Mouse (Mus musculus) embryo, embryonic 11 days (tissue): ENCODE data around the gene Smyd3.

ENCODE experiments used
- DNase-seq: peaks from one replicate; pipeline ENCODE4 v3.0.0-alpha.2; 2015

The Smyd3 gene

GRCm38 (mm10) chr1:179003406-179004132, 514.3 kb downstream of the Smyd3 start:
- DNase-seq: no peak

GRCm38 (mm10) chr1:178999876-179000528, 517.8 kb downstream of the Smyd3 start:
- DNase-seq: no peak

- DNase-seq: peak; percentile 52
These were observed 520.0 kb downstream of the Smyd3 start for GRCm38 (mm10) chr1:178997870-178998269.

- no peak for DNase-seq
These were observed 523.6 kb downstream of the Smyd3 start for GRCm38 (mm10) chr1:178994263-178994662.

- DNase-seq: no peak
These were observed 525.3 kb downstream of the Smyd3 start for GRCm38 (mm10) chr1:178992503-178992902.

GRCm38 (mm10) chr1:178991470-178991869, 526.4 kb downstream of the Smyd3 start:
- DNase-seq: no peak

GRCm38 (mm10) chr1:178991045-178991444, 526.8 kb downstream of the Smyd3 start:
- DNase-seq: no peak

- no peak for DNase-seq
These were observed 528.4 kb downstream of the Smyd3 start for GRCm38 (mm10) chr1:178989485-178989884.

- no peak for DNase-seq
These were observed 529.7 kb downstream of the Smyd3 start for GRCm38 (mm10) chr1:178988176-178988575.

GRCm38 (mm10) chr1:178981641-178982040, 536.2 kb downstream of the Smyd3 start:
- no peak for DNase-seq

GRCm38 (mm10) chr1:178980185-178980584, 537.7 kb downstream of the Smyd3 start:
- DNase-seq: no peak

GRCm38 (mm10) chr1:178978617-178979245, 539.1 kb downstream of the Smyd3 start:
- DNase-seq: peak; percentile 39

GRCm38 (mm10) chr1:178972055-178972454, 545.8 kb downstream of the Smyd3 start:
- DNase-seq: no peak

- DNase-seq: no peak
These were observed 556.2 kb downstream of the Smyd3 start for GRCm38 (mm10) chr1:178961661-178962060.

- DNase-seq: peak; percentile 91
These were observed 557.8 kb downstream of the Smyd3 start for GRCm38 (mm10) chr1:178960015-178960559.

- no peak for DNase-seq
These were observed 559.2 kb downstream of the Smyd3 start for GRCm38 (mm10) chr1:178958641-178959040.

- DNase-seq: peak; percentile 52
These were observed 564.9 kb downstream of the Smyd3 start for GRCm38 (mm10) chr1:178952910-178953309.

GRCm38 (mm10) chr1:178942251-178942963, 575.4 kb downstream of the Smyd3 start:
- no peak for DNase-seq

GRCm38 (mm10) chr1:178940353-178940752, 577.5 kb downstream of the Smyd3 start:
- no peak for DNase-seq

- DNase-seq: no peak
These were observed 580.9 kb downstream of the Smyd3 start for GRCm38 (mm10) chr1:178936976-178937375.

GRCm38 (mm10) chr1:178936457-178936856, 581.4 kb downstream of the Smyd3 start:
- DNase-seq: no peak

- no peak for DNase-seq
These were observed 583.7 kb downstream of the Smyd3 start for GRCm38 (mm10) chr1:178933953-178934637.
